Mouse (Mus musculus) cerebellum, adult 11 months (tissue): ENCODE measurements around the gene Gnl2.

Experiments used
- DNase-seq: peaks from one replicate; pipeline ENCODE4 v3.0.0; 2022

The Gnl2 gene

DNA sequence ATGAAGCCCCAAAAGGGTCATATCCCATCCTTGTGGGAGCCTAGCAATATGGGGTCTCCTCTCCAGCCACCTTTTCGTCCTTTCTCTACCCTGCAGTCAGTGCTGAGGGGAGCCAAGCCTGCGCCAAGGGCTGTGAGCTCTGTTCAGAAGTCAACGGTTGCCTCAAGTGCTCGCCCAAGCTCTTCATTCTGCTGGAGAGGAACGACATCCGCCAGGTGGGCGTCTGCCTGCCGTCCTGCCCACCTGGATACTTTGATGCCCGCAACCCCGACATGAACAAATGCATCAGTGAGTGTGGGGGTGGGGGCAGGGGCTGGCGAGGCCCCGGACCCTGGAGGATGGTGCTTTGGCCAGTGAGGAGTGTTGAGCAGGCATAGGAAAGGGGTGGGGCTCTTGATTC, 11.5 kb upstream of the Gnl2 start:
- no peak for DNase-seq

GRCm38 (mm10) chr4:125007460-125007859, 8.9 kb upstream of the Gnl2 start:
- no peak for DNase-seq

DNA sequence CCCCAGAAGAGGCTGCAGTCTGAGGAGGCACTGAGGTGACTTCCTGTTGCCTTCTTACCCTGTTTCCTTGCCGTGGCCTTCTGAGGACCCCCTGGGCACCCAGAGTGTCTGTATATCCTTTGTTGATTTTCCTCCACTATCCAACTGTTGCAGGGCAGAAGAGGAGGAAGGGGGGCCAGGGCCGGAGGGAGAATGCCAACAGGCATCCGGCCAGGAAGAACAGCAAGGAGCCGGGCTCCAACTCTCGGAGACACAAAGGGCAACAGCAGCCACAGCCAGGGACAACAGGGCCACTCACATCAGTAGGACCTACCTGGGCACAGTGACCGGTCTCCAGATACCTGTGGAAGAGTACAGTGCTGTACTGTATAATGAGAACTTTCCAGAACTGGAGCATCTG, 8.2 kb upstream of the Gnl2 start:
- DNase-seq = no peak

DNA sequence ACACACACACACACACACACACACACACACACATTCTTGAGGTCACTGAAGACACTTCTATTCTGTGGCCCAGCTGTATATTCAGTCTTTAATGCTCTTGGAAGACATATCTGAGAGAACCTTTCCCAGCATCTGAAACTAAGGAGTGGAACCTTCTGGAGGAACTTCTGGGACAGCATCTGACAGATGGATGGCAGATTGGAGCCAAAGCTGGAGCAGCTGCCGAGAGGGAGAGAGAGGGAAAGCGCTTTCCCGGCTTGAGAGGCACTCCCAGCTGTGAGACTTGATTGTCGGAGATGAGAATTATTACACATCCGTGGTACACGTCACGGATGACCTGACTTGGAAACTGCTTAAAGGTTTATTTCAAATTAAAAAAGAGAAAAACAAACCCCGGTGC, 7.7 kb upstream of the Gnl2 start:
- no peak for DNase-seq

GRCm38 (mm10) chr4:125017431-125017830, 1.0 kb downstream of the Gnl2 start:
- DNase-seq = no peak

- no peak for DNase-seq
These were observed 4.6 kb downstream of the Gnl2 start for GRCm38 (mm10) chr4:125020780-125021538.

GRCm38 (mm10) chr4:125029891-125030614, 13.7 kb downstream of the Gnl2 start:
- peak; percentile 85 for DNase-seq

DNA sequence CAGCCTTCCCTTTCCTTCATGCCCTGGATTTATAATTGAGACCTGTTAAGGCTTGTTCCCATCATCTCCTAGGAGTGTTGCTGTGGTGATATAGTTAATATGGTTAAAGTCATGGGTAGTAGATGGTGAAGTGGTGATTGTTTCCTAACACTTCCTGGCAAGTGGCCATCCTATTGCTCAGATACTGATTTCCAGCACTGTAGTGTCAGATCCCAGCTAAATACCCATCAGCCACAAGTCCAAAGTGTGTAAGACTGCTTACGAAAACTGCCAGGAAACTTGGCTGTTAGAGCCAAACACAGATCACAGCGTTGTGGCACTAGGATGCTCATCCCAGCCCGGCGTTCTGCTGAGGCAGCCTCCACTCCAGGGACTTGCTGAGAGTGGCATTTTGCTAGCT, 18.0 kb downstream of the Gnl2 start:
- no peak for DNase-seq

DNA sequence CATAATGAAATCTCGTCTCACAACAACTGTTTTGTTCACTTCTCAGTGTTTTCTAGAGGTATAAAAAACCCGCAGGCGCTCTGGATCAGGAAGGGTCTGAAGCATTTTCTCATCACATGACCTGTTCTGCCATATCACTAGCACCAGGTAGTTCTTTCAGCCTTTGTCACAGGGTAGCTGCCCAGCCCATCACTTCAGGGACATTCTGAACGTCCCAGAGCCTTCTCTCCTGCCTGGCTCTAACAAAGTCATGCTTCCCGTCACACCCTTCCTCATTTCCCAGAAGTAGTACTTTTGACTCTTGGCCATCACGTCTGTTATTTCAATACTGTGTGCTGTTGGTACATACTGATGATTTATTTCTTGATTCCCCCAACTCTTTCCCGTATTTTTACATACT, 28.1 kb downstream of the Gnl2 start:
- no peak for DNase-seq

GRCm38 (mm10) chr4:125055385-125055784, 39.0 kb downstream of the Gnl2 start:
- no peak for DNase-seq

GRCm38 (mm10) chr4:125056476-125056875, 40.1 kb downstream of the Gnl2 start:
- DNase-seq = no peak

DNA sequence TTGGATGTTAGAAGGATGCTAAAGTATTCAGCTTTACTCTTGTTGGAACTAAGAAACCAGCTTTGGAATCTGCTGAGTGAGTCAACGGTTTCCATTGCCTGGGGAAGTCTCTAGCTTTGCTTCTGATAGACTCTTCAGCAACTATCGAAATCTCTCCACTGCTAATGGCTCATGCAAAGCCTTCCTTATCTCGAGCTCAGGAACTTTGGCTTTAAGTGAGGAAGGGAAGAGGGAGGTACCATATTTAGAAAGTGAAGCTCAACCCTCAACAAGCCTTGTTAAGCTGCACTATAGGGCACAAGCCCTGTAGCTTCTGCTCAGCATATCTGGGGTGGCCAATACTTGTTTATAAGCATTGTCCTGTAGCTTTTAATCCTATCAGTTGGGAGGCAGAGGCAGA, 40.9 kb downstream of the Gnl2 start:
- no peak for DNase-seq

GRCm38 (mm10) chr4:125058033-125058432, 41.6 kb downstream of the Gnl2 start:
- no peak for DNase-seq

GRCm38 (mm10) chr4:125059025-125059424, 42.6 kb downstream of the Gnl2 start:
- DNase-seq = no peak

- DNase-seq = no peak
These were observed 47.4 kb downstream of the Gnl2 start for GRCm38 (mm10) chr4:125063829-125064228.

GRCm38 (mm10) chr4:125065517-125066307, 49.3 kb downstream of the Gnl2 start, which contains the start of gene Dnali1:
TSS of gene Dnali1 (minus strand) at chr4:125065703.
- peak; percentile 35 for DNase-seq

GRCm38 (mm10) chr4:125066490-125067370, 50.3 kb downstream of the Gnl2 start, which contains the start of gene Snip1:
TSS of gene Snip1 (plus strand) at chr4:125066672.
- DNase-seq = peak; percentile 91

DNA sequence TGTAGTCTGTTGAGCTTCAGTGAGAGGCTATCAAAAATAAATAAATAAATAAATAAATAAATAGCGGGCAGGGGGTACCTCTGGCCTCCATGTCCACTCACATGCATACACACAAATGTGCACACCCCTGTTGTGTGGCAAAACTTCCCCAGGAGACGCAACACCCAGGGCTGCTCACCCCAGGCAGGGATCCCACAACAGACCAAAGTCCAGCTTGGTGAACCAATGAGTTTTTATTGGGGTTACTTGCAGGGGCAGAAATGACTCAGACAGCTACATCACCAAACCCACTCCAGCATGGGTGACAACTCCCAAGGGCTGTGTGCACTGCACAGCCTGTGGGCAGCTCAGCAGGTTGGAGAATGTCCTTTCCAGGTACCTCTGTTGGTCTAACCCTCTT, 61.3 kb downstream of the Gnl2 start:
- DNase-seq = no peak

DNA sequence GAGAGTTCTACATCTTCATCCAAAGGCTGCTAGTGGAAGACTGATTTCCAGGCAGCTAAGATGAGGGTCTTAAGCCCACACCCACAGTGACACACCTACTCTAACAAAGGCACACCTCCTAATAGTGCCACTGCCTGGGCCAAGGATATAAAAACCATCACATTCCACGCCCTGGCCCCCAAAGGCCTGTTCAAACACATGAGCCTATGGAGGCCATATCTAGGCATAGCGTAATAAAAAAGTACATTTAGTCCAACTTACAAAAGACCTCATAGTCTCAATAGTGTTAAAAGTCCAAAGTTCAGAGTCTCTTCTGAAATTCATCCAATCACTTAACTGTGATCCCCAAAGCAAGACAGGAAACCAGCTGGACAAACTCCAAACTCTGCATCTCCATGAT, 62.3 kb downstream of the Gnl2 start:
- DNase-seq = no peak

- peak; percentile 91 for DNase-seq
These were observed 68.3 kb downstream of the Gnl2 start, which contains the start of gene Meaf6 for GRCm38 (mm10) chr4:125084403-125085345. TSS of gene Meaf6 (plus strand) at chr4:125085134.

DNA sequence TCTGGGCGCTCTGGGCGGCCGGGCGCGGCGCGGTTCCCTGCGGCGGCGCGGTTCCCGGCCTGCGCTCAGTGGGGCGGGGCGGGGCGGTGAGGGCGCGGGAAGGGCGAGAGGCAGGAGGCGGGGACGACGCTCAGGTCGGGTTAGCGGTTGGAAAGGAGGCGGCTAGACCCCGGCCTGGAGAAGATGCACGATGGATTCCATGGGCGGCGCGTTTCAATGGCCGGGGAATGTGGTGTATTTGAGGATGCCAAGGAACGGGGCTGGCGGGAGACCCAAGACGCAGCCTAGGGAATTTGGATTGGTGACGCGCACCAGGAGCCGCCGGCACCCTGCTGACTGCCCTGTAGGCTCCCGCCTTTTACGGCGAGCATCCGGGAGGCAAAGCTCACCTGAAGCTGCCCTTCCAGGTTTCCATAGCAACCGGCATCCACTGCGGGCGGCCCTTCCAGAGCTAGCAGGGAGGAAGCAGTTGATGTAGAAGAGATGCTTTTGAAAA, 69.0 kb downstream of the Gnl2 start:
- DNase-seq = peak; percentile 63
